Comparison of ENCODE assay signal across 8 mouse cellular contexts in genomic region chr1:155121977-155122939, GRCm38 (mm10). TPM values are rescaled to one million over a fixed set of nuclear protein-coding genes. Genes with fewer than 3 reads are reported as not detected.
A peak's percentile ranks its signal among the peaks of the same experiment; 100 is the strongest.
DNase-seq lines count a peak whose midpoint lies in the region; ATAC-seq and TF ChIP-seq lines count a peak whose summit lies in the region.

No protein-coding gene starts in this region.

- TF ChIP-seq CTCF in intestine, postnatal 0 days (IDR thresholded peaks at IDR 0.05; ENCODE audit: low read depth) = no peak

- no peak for ATAC-seq in intestine, postnatal 0 days
- ATAC-seq in intestine, embryonic 15.5 days = no peak

- peak; percentile 90 for DNase-seq in brain, adult 2 months (ENCODE audit: low read depth, low spot score)
- peak; percentile 84 to 90 for DNase-seq in gastrocnemius, adult 8-10 months (ENCODE audit: low spot score in 2 of 2)
- peak; percentile 22 for DNase-seq in layer of hippocampus, adult 9-11 months
- peak; percentile 19 for DNase-seq in right cerebral cortex, postnatal 25 days
- DNase-seq in retina, postnatal 1 day = no peak
- no peak for DNase-seq in urinary bladder, postnatal 14 days (ENCODE audit: low spot score)

- no peaks in the 10 kb centered on the region for H3K36me3 ChIP-seq in intestine, postnatal 0 days (ENCODE audit: control insufficient read depth, insufficient read depth)
- no peaks in the 10 kb centered on the region for H3K36me3 ChIP-seq in intestine, embryonic 15.5 days

- 0 out of 2 replicates have a peak, but pooled peaks cover 3% of the 10 kb centered on the region for H3K4me1 ChIP-seq in intestine, postnatal 0 days (replicated peaks; ENCODE audit: control insufficient read depth, insufficient read depth, low read length)
- H3K4me1 ChIP-seq in intestine, embryonic 15.5 days (replicated peaks) = no peaks in the 10 kb centered on the region; the same call in 1 of the 2 replicates

- H3K9me3 ChIP-seq in intestine, postnatal 0 days (ENCODE audit: control insufficient read depth) = no peaks in the 10 kb centered on the region
- no peaks in the 10 kb centered on the region for H3K9me3 ChIP-seq in intestine, embryonic 15.5 days

- peak overlapping the region; percentile 41 for H3K27ac ChIP-seq in intestine, postnatal 0 days (ENCODE audit: low read depth, low read length)
- H3K27ac ChIP-seq in intestine, embryonic 15.5 days = no peak overlapping the region

- no peak overlapping the region for H3K9ac ChIP-seq in intestine, postnatal 0 days (ENCODE audit: low read depth, low read length)
- no peak overlapping the region for H3K9ac ChIP-seq in intestine, embryonic 15.5 days

- H3K4me3 ChIP-seq in intestine, postnatal 0 days (ENCODE audit: low read depth, low read length) = no peak overlapping the region
- no peak overlapping the region for H3K4me3 ChIP-seq in intestine, embryonic 15.5 days (replicated peaks)

- WGBS in intestine, postnatal 0 days = 74% methylated on average over 21 of the region's 21 CpGs
- 72% methylated on average over 21 of the region's 21 CpGs for WGBS in intestine, embryonic 15.5 days

- H3K27me3 ChIP-seq in intestine, postnatal 0 days (replicated peaks; ENCODE audit: control insufficient read depth, insufficient read depth, low read length) = no peaks in the 10 kb centered on the region
- no peaks in the 10 kb centered on the region for H3K27me3 ChIP-seq in intestine, embryonic 15.5 days (replicated peaks)

- no peak overlapping the region for H3K4me2 ChIP-seq in intestine, postnatal 0 days (replicated peaks; ENCODE audit: low read depth)
- no peak overlapping the region for H3K4me2 ChIP-seq in intestine, embryonic 15.5 days (replicated peaks)

RNA-seq across cellular contexts. Expression of gene Ier5, which starts 22.8 kb away (rescaled TPM):
- polyA plus RNA-seq in intestine, postnatal 0 days (2015; fragmentation: Nextera tagmentation; extraction: Ambion mirVana) = 6.1 and 6.8 TPM in 2 replicates
- polyA plus RNA-seq in intestine, embryonic 15.5 days (2015; fragmentation: Nextera tagmentation; extraction: Ambion mirVana) = 3.8 and 4.8 TPM in 2 replicates
- total RNA-seq in gastrocnemius, adult 8-10 months (2022) = 1 to 10 TPM; 4.7 to 9.9 (median 6.4) TPM

RNA-seq across cellular contexts. Expression of gene Mr1, which starts 24.4 kb away (rescaled TPM):
- polyA plus RNA-seq in intestine, postnatal 0 days (2015; fragmentation: Nextera tagmentation; extraction: Ambion mirVana) = 2.8 and 3.4 TPM in 2 replicates
- 5.4 and 5.9 TPM in 2 replicates for polyA plus RNA-seq in intestine, embryonic 15.5 days (2015; fragmentation: Nextera tagmentation; extraction: Ambion mirVana)
- 10 to 100 TPM; 12.4 to 16.1 (median 13.3) TPM for total RNA-seq in gastrocnemius, adult 8-10 months (2022)

RNA-seq across cellular contexts. Expression of gene Stx6, which starts 36.3 kb away (rescaled TPM):
- polyA plus RNA-seq in intestine, postnatal 0 days (2015; fragmentation: Nextera tagmentation; extraction: Ambion mirVana) = 25.2 and 28.3 TPM in 2 replicates
- polyA plus RNA-seq in intestine, embryonic 15.5 days (2015; fragmentation: Nextera tagmentation; extraction: Ambion mirVana) = 52.9 and 54.2 TPM in 2 replicates
- 10 to 100 TPM; 12.1 to 14.6 (median 13.0) TPM for total RNA-seq in gastrocnemius, adult 8-10 months (2022)

Comparison
In these comparisons a context has a peak if more than half of its experiments do, and no peak if none do; other contexts are left out.
1. DNase-seq: peak in brain, adult 2 months (single experiment), gastrocnemius, adult 8-10 months (2 of 2), layer of hippocampus, adult 9-11 months (single experiment) and right cerebral cortex, postnatal 25 days (single experiment); none in retina, postnatal 1 day (single experiment) and urinary bladder, postnatal 14 days (single experiment).